Mouse (Mus musculus) erythroid progenitor cell, adult 5-6 weeks (primary cell): ENCODE measurements around the gene Leprot. TPM values are rescaled to one million over a fixed set of nuclear protein-coding genes. Genes with fewer than 3 reads are reported as not detected.

Experiments
- ATAC-seq: replicated peaks from 2 replicates; pipeline ENCODE4 v1.8.0; 2016; ENCODE audit warnings: moderate number of reproducible peaks, mild to moderate bottlenecking, moderate TSS enrichment, inconsistent platforms; ENCODE audit not compliant: poor library complexity, low FRiP score, severe bottlenecking
- total RNA-seq, 2 experiments: library from RNA; stranded (forward) in 1 of 2; stranded (reverse) in 1 of 2; fragments of 150-400 nt in 1 of 2; fragments of 186-747, 209-891 nt in 1 of 2; gene quantifications; 2 replicates each; pipeline versions ENCODE4 v1.2.3 to v1.2.4; 2015 to 2017; ENCODE audit warnings: low replicate concordance in 2 of 2

Gene Leprot
- total RNA-seq (2015; ENCODE audit: low replicate concordance) (39.0 and 44.3 TPM in 2 replicates), total RNA-seq (2017; ENCODE audit: low replicate concordance) (44.6 and 63.9 TPM in 2 replicates)

DNA sequence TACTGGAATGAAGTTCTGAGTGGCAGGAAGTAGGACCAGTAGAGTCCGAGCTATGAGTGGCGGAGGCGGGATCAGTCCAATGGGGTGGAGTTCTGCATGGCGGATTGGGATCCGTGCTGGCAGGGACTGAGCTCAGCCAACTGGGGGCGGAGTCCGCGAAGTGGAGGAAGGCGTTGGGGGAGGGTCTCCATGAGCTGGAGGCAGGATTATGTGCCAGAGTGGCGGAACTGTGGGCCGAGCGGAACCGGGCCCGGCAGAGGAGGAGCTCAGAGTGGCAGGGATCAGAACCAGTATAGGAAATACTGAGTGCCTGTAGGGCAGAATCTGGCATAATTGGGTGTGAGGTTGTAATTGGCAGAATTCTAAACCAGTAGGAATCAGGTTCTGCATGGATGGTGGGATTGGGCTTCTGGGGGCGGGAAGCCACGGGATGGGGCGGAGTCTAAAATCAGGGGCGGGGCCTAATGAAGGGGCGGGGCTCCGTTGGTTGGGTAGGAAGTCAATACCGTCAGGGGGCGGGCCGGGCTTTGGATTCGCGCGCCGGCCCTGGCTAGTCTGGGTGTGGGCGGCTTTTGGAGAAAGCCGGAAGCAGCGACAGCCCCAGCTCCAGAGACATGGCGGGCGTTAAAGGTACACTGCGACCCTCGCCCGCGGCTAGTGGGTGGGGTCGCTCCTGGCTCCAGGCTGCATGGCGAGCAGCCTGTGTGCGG lies at the start of gene Leprot:
Leprot (plus strand) TSS at position 523 of the 710 bp plus-strand sequence.
- peak; percentile 88 for ATAC-seq

DNA sequence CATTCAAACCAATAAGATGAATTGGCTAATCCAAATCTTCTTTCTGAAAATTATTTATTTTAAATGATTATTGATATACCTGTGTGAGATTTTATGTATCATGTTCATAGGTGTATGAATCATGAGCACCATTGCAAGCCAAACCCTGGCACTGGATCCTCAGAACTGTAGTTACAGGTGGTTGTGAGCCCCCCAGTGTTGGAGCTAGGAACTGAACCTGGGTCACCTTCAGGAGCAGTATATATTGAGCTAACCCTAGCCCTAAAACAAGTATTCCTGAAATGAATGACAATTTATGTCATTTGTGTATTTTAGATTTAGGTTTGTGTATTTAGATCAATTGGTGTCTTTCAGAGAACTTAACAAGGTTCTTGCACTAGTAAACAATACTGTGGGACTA lies 45.8 kb upstream of the Leprot start:
- no peak for ATAC-seq

DNA sequence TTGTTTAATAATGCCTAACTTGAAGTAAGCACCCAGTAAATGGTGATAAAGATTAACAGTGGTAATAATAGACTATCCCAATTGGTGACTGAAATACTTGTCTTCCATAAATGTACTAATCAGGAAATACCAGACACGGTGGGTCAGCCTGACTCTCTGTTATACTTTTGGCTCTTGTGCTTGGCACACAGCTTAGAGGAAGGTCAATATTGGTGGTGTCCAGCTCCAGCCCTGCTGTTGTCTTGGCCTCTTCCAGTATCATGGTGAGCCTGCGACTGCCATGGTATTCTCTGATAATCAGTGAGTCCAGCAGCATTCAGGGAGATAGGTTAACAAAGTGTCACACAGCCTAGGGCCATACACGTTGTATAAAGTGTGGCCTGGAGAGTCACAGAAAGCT lies 43.9 kb upstream of the Leprot start:
- no peak for ATAC-seq

DNA sequence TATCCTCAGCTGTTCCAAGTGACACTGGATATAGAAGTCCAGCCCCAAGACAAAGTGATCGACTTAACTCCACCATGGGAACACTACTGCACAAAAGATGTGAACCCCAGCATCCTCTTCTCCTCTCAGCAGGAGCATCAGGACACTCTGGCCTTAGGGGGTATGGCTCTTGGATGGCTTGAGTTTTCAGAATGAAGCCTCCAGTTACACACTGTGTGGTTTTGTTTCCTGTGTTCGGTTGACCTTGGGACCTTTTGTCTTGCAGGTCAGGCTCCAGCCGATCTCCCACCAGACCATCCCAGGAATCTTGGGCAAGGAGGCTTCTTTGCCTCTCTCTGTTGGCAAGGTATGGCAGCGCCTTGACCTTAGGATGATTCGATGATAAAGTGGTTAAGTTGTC lies 31.0 kb upstream of the Leprot start:
- no peak for ATAC-seq

DNA sequence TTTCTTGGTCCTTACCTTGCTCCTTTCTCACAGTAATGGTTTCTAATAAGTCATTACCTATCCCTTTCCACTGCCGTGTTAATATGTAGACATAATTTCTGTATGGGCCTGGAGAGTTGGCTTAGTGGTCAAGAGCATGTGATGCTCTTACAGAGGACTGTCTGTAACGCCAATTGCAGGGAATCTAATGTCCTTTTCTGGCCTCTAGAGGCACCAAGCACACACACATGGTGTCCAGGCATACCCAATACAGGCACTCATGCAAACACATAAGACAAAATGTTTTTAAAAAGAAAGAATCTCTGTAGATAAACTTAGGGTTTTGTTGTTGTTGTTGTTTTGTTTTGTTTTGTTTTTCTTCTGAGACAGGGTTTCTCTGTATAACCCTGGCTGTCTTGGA lies 29.8 kb upstream of the Leprot start:
- ATAC-seq = no peak

DNA sequence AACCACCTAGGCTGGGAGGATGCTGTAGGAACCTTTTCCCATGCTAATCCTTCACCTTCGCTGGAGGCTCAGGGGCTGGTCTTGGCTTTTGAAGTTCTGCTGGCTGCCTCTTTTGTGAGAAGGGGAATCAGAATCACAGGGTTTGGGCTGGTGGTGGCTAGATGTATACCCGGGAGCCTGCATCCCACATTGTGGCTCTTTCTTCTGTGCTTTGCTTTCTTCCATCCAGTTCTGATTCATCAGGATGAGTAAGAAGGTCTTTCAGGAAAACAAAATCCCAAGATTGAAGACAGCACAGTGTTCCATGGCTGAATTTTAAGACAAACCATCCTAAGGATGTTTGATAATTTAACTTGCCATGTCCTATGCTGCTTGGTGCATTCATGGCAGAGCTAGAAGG lies 27.3 kb upstream of the Leprot start:
- no peak for ATAC-seq

DNA sequence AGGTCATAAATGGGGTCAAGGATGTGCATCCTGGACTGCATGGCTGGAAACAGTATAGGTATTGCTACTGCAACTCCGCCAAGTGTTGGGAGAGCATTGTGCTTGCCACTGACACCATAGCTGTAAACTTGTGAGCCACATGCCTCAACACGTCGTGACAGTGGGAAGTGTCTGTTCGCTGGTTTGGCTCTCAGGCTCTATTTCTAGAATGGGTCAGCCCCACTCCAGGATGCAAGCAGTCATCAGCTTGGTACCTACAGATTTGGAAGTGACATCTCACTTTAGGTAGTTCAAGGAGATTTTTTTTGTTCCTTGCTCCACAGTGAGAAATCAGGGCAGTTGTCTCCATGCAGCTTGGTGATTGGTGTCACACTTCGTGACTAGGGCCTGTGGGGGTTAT lies 26.3 kb upstream of the Leprot start:
- ATAC-seq = no peak

DNA sequence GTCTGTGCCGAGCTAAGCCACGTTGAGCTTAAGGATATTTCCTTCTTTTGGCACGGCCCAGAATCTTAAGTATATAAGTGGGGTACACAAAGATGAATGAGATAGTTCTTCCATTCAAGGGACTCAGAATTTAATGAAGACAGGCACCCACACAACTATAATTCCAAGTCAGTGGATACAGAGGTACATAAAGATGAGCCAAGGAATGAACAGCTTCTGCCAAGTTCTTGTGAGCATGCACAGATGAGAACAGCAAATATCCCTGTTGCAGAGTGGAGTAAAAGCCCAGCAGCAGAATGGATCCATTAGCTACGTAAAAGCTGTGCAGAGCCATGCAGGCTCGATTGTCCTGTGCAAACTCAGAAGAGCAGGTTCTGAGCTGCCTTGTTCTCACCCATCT lies 22.2 kb upstream of the Leprot start:
- no peak for ATAC-seq

DNA sequence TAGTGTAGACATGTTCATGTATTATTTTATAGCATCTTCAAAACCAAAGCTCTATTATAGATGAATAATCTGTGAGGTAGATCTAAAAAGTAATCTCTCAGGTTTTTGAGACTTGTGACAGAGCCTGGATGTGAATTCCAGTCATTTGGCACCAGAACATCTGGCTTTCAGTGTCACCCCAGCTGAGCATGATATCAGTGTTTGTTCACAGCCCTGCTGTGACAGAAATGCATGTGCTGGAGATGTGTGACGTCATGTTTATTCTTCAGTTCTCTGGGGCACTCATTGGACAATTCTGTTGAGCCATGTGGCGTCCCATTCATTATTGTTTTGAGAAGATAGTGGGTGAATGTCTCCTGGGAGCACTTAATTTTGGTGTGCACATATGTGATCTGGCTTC lies 11.9 kb upstream of the Leprot start:
- no peak for ATAC-seq

DNA sequence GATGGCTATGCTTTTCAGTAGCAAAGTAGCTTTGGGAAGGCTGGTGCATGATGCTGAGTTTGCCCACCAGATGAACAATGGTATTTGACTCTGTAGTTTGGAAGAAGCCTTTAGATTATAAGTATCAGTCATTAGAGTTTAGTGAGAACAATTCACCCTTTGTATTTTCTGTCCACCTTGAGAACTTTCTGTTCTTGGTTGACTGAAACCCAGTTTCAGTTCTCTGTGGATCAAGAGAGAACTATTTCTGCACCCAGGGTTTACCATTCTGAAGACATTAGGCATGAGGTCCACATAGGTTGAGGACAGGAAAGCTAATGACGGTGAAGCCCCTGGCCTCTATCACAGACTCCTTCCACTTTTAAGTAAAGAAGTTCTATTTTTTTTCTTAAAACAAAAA lies 10.0 kb upstream of the Leprot start:
- ATAC-seq = no peak

DNA sequence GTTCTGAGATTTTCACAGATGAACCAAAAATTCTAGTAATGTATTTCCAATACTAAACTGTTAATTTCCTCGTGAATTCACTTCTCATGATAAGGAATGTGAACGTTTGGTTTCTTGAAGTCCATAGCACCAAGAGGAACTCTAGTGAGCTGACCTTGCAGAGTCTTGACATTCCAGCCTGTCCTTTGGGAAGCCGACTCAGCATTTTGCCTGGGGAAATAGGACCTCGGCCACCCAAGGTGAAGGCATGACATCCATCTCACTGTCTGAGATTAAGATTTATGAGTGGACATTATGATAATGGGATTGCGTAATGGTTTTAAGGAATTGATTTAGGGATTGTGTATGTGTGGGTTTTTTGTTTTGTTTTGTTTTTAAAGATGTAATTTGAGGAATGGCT lies 6.9 kb upstream of the Leprot start:
- no peak for ATAC-seq

DNA sequence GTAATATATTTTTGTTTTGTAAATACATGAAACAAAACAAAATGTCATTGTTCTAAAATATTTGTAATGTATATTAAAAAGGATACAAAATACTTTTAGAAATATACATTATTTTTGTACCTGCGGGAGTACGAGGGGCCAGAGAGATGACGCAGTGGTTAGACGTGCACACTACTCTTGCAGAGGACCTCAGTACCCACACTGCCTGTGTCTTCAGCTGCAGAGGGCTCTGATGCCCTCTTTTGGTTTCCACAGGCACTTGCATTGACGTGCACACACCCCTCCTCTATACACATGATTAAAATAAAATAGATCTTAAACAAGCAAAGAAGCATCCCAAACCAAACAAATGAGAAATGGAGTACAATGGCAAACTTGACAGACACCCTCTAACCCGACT lies 4.8 kb upstream of the Leprot start:
- ATAC-seq = no peak

DNA sequence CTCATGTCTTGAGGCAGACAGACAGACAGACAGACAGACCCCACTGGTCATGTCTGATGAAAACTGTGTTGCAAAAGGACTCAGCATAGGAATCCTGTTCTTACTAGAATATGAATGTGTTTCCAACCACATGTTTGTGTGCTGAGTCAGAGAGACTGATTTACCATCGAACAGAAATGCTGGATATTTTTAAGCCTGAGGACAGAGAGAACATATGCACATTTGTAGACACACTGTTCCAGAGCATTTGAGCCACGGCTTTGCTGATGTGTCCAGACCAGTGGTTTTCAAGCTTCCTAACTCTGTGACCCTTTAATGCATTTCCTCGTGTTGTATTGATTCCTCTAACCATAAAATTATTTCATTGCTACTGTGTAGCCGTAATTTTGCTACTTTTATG lies 4.3 kb upstream of the Leprot start:
- ATAC-seq = no peak

DNA sequence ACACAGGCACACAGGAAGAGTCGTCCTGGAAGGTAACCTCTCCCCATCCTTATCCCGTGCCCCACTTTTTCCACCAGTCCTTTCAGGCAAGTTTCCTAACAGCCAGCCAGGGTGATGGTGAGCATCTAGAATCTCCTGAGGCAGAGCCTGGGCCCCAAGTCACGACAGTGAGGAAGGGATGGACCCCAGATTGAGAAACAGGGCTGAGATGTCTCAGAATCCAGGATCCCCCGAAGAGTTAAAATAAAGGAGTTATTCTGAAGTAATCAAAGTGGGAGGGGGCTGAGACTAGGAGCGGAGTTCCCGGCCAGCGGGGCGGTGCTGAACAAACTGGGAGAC lies 692 bp upstream of the Leprot start:
- ATAC-seq = peak; percentile 21

DNA sequence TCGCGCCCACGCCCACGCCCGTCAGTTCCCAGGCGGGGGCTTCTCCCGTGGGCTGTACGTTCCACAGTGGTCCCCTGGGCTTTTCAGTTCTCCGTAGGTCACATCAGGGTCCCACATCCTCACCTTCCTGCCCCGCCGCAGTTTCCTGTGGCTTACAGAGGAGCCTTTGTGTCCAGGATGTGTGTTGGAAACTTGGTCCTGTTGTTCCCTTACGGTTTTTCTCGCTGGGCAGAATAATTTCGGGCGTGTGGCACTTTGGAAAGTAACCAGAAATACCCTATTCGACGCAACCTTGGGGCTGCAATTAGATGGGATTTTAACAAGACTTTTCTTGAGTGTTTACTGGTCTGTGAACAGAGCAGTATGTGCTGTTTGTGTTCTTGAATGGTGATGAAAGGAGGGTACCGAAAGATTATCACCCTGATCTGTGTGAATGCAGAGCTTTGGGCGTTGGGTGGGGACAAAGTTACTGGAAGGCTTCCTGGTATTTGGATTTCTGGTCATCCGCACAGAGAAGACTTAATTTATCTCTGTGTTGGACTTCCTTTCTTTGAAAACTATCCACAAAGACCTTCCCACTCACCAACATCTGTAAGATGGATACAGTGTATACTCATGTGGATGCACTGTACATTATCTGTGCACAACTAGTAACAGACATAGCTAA lies 591 bp downstream of the Leprot start:
- no peak for ATAC-seq

DNA sequence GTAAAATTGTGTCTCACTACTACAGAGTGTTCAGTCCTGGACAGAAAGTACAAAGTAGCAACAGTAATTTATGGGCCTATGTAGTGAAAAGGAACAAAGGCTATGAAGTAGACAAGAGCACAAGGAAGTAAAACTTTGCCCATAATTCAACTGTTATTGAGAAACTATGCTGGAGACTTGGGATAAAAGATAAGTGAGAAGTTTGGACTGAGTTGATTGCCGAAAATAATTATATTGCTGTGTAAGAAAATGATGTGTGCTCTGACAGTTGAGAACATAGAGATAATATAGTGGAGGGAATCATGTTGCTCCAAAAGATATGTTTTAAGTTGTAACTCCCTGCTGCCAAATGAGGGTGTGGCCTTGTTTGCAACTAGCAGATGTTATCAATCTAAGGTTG lies 1.2 kb downstream of the Leprot start:
- ATAC-seq = no peak

DNA sequence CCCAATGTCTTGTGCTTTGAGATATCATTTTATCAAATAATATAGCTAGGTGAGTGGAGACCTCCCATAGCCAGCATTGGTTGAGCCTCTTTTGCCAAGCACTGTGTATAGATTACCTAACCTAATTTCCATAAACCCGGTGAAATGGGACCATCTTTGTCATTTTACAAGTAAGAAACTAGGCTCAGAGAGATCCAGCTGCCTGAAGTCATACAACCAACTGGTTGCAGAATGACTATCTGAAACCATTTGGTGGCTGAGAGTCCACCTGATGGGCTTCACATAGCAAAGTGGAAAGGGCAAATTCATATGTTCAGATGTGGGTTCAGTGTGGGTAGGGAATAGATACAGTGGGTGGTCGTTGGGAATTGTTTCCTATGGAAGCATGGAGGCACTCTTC lies 3.4 kb downstream of the Leprot start:
- ATAC-seq = no peak

DNA sequence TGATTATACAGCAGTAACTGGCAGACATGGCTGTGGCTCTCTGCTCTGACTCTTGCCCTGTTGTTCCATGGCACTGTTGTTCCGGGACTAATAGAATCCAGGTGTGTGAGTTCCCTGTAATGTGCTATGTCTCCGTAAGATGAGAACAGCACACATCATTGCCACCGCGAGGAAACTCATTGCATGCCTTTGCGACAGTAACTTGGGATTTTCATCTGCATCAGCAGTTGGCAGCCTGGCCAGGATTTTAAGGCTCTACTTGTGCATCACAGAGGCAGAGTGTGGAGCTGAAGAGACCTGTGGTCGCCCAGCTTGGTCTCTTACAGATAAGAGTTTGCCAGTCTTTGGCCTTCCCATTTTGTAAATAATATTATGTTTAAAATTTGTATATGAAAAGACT lies 6.7 kb downstream of the Leprot start:
- ATAC-seq = no peak

DNA sequence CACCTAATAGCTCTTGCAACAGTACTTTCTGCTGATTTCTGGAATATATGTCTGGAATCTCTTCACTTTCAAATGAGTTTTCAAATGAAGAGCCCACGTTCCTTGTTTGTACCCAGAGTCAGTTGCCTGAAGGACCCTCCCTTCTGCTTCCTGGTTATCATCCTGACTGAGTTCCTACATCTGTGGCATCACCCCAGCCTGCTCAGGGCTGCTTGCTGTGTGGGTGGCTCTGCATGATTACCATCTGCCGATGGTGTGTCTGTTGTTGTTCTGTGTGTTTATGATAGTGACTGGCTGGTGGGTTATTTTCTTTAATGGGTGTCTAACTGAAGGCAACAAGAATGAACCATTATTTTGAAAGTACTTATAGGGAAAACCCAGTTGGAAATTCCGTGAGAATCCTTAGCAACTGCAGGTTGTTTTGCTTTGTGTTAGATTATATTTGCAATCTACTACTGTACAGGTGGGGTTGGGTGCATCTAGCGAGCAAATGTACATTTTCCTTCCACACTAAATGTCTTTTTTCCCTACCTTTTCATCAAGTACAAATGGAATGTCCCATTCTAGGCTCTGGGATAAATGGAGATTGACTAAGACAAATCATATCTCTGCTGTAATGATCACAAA lies 7.4 kb downstream of the Leprot start:
- ATAC-seq = peak; percentile 79

DNA sequence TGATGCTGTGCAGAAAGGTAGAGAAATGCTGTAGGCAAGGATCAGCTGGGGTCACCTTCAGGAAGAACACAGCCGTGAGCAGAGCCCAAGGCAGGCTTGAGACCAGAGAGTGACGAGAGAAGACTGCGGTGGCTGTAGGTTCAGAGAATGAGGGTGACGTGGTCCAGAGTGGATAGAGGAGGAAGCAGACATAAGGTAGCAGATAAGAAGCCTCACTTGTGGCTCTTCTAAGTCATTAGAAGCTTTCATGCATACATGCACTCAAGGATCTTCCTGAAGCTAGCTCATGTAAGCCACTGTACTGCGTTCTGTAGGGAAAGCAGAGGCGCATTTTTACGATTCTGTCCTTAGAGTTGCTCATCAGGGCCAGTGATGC lies 7.9 kb downstream of the Leprot start:
- ATAC-seq = peak; percentile 66

DNA sequence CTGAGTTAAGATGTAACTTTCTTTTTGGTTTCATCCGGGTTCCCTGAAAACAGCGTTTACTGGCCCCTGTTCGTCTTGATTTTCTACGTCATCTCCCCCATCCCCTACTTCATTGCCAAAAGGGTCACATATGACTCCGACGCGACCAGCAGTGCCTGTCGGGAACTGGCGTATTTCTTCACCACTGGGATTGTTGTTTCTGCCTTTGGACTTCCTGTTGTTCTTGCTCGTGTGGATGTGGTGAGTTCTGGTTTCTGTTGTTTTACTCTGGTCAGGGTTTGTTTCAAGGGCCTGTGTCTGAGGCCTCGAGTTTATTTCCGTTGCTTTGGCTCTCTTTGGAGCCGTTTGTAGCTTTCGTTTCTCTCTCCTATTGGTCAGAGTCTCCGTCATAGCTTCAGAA lies 8.5 kb downstream of the Leprot start:
- ATAC-seq = no peak
